Mouse (Mus musculus) CH12.LX (cell line): ENCODE measurements around the gene Eif4ebp2. TPM values are rescaled to one million over a fixed set of nuclear protein-coding genes. Genes with fewer than 3 reads are reported as not detected.

ENCODE experiments used
- DNase-seq: peaks from one replicate; pipeline ENCODE4 v3.0.0-alpha.2; 2013; ENCODE audit errors: extremely low read depth
- H3K27ac ChIP-seq: 2 replicates; pipeline ENCODE4 v1.5.1; 2012; ENCODE audit warnings: low read depth, mild to moderate bottlenecking, control low read depth, moderate library complexity; ENCODE audit not compliant: insufficient read depth
- H3K27me3 ChIP-seq: replicated peaks from 2 replicates; pipeline ENCODE3; 2012; ENCODE audit warnings: inconsistent platforms
- H3K36me3 ChIP-seq, 2 experiments: replicated peaks in 1 of 2; 2 replicates each; pipeline versions ENCODE3 to v1.6.1; 2012; ENCODE audit warnings: inconsistent platforms in 1 of 2, low read length in 1 of 2, mild to moderate bottlenecking in 1 of 2, mixed read lengths in 1 of 2, moderate library complexity in 1 of 2; ENCODE audit not compliant: control insufficient read depth in 1 of 2, insufficient read depth in 1 of 2
- H3K4me1 ChIP-seq, 2 experiments: 2 replicates each; pipeline ENCODE4 v1.6.1; 2012; ENCODE audit warnings: inconsistent platforms in 1 of 2, moderate library complexity in 1 of 2; ENCODE audit not compliant: insufficient read depth in 2 of 2, control insufficient read depth in 1 of 2
- H3K4me2 ChIP-seq: 2 replicates; pipeline ENCODE4 v1.6.1; 2012; ENCODE audit warnings: low read depth, mild to moderate bottlenecking, control low read depth; ENCODE audit not compliant: poor library complexity, insufficient read depth, severe bottlenecking
- H3K4me3 ChIP-seq, 3 experiments: fragments of 150-350 bp in 1 of 3; sonication (generic) in 1 of 3; replicated peaks in 1 of 3; 2 replicates each; pipeline versions ENCODE3 to v1.5.1; 2011 to 2012; ENCODE audit warnings: low read depth in 2 of 3, low read length in 2 of 3, mild to moderate bottlenecking in 2 of 3, moderate library complexity in 2 of 3, control low read depth in 1 of 3, improper control_type of control experiment in 1 of 3, inconsistent platforms in 1 of 3, mixed read lengths in 1 of 3; ENCODE audit not compliant: poor library complexity in 1 of 3
- H3K79me2 ChIP-seq: replicated peaks from 2 replicates; pipeline ENCODE4 v1.6.1; 2012; ENCODE audit warnings: mild to moderate bottlenecking, moderate library complexity; ENCODE audit not compliant: control insufficient read depth, poor library complexity, insufficient read depth, severe bottlenecking; ENCODE audit errors: extremely low read depth
- H3K9ac ChIP-seq: 2 replicates; pipeline ENCODE4 v1.6.1; 2012; ENCODE audit warnings: low read depth, mild to moderate bottlenecking, control low read depth, moderate library complexity; ENCODE audit not compliant: insufficient read depth
- H3K9me3 ChIP-seq: replicated peaks from 2 replicates; pipeline ENCODE3; 2012; ENCODE audit warnings: low read length, inconsistent platforms, mixed read lengths
- BHLHE40 ChIP-seq: IDR thresholded peaks from 2 replicates; pipeline ENCODE4 v1.6.1; 2011; ENCODE audit warnings: mild to moderate bottlenecking, low read depth, low read length, improper control_type of control experiment
- CHD1 ChIP-seq: IDR thresholded peaks from 2 replicates; pipeline ENCODE4 v1.6.1; 2012; ENCODE audit warnings: low read depth, low read length, improper control_type of control experiment, inconsistent platforms
- CHD2 ChIP-seq: IDR thresholded peaks from 2 replicates; pipeline ENCODE4 v1.6.1; 2011; ENCODE audit warnings: low read length, improper control_type of control experiment
- CTCF ChIP-seq, 2 experiments: IDR thresholded peaks in 1 of 2; conservative IDR thresholded peaks in 1 of 2; 2 replicates each; pipeline ENCODE4 v1.5.1; 2011 to 2012; ENCODE audit warnings: low read depth in 2 of 2, low read length in 2 of 2, improper control_type of control experiment in 1 of 2, inconsistent platforms in 1 of 2, mild to moderate bottlenecking in 1 of 2, moderate library complexity in 1 of 2
- HCFC1 ChIP-seq: IDR thresholded peaks from 2 replicates; pipeline ENCODE4 v1.6.1; 2012; ENCODE audit warnings: low read depth, mild to moderate bottlenecking, inconsistent platforms, low read length, improper control_type of control experiment
- IRF4 ChIP-seq: IDR thresholded peaks from 2 replicates; pipeline ENCODE4 v1.6.1; 2014; ENCODE audit warnings: low read depth, mild to moderate bottlenecking, inconsistent platforms, low read length, improper control_type of control experiment
- JUN ChIP-seq: IDR thresholded peaks from 2 replicates; pipeline ENCODE4 v1.6.1; 2011; ENCODE audit warnings: low read depth, mild to moderate bottlenecking, low read length, improper control_type of control experiment, moderate library complexity; ENCODE audit not compliant: insufficient read depth
- KAT2A ChIP-seq: IDR thresholded peaks from 2 replicates; pipeline ENCODE4 v1.6.1; 2012; ENCODE audit warnings: low read length, improper control_type of control experiment, inconsistent platforms; ENCODE audit not compliant: insufficient replicate concordance
- MAFK ChIP-seq: IDR thresholded peaks from 2 replicates; pipeline ENCODE4 v1.6.1; 2011; ENCODE audit warnings: low read length, improper control_type of control experiment; ENCODE audit not compliant: insufficient replicate concordance
- MAZ ChIP-seq: IDR thresholded peaks from 2 replicates; pipeline ENCODE4 v1.6.1; 2012; ENCODE audit warnings: low read depth, mild to moderate bottlenecking, inconsistent platforms, low read length, improper control_type of control experiment, moderate library complexity
- MEF2A ChIP-seq: IDR thresholded peaks from 2 replicates; pipeline ENCODE4 v1.6.1; 2014; ENCODE audit warnings: low read depth, mild to moderate bottlenecking, inconsistent platforms, low read length, improper control_type of control experiment, borderline replicate concordance
- NRF1 ChIP-seq: IDR thresholded peaks from 2 replicates; pipeline ENCODE4 v1.6.1; 2014; ENCODE audit warnings: low read depth, mild to moderate bottlenecking, inconsistent platforms, low read length, improper control_type of control experiment, moderate library complexity
- PAX5 ChIP-seq: IDR thresholded peaks from 2 replicates; pipeline ENCODE4 v1.6.1; 2012; ENCODE audit warnings: low read length, inconsistent platforms, mixed read lengths
- POLR2A ChIP-seq: IDR thresholded peaks from 2 replicates; pipeline ENCODE4 v1.6.1; 2011; ENCODE audit warnings: low read depth, mild to moderate bottlenecking, improper control_type of control experiment, low read length
- POLR2AphosphoS2 ChIP-seq: IDR thresholded peaks from 2 replicates; pipeline ENCODE4 v1.6.1; 2011; ENCODE audit warnings: low read depth, low read length, improper control_type of control experiment
- SIN3A ChIP-seq: IDR thresholded peaks from 2 replicates; pipeline ENCODE4 v1.6.1; 2012; ENCODE audit warnings: low read length, improper control_type of control experiment, inconsistent platforms
- SMC3 ChIP-seq: IDR thresholded peaks from 2 replicates; pipeline ENCODE4 v1.6.1; 2011; ENCODE audit warnings: low read depth, low read length, improper control_type of control experiment
- TBP ChIP-seq: conservative IDR thresholded peaks from 2 replicates; pipeline ENCODE4 v1.6.1; 2011; ENCODE audit warnings: low read depth, low read length, improper control_type of control experiment
- TCF12 ChIP-seq: IDR thresholded peaks from 2 replicates; pipeline ENCODE4 v1.6.1; 2014; ENCODE audit warnings: low read depth, mild to moderate bottlenecking, inconsistent platforms, low read length, improper control_type of control experiment
- dilution Hi-C: fragments of 300-500 bp; cut with MboI; formaldehyde crosslinking; loops from 2 replicates; pipeline ENCODE4 v1.14.3; 2020; ENCODE audit warnings: low sequenced_read_pairs; ENCODE audit not compliant: extremely low pct_unique_long_range_greater_than_20kb, extremely low pct_ligation_motif_present
- in situ Hi-C: fragments of 300-500 bp; cut with MboI; formaldehyde crosslinking; loops from 3 replicates; pipeline ENCODE4 v1.14.3; 2019; ENCODE audit warnings: low sequenced_read_pairs, low pct_ligation_motif_present, low pct_unique_long_range_greater_than_20kb, mixed read lengths
- polyA plus RNA-seq: library from polyadenylated mRNA; unstranded; fragments of >175 nt; gene quantifications from 2 replicates; pipeline ENCODE4 v1.2.1, GENCODE M21; 2012; ENCODE audit warnings: low read depth; ENCODE audit not compliant: insufficient read length
- total RNA-seq, 2 experiments: library from RNA; depleted of rRNA; stranded (reverse); fragments of 300-350 nt in 1 of 2; fragments of >200 nt in 1 of 2; gene quantifications; 2 replicates each; pipeline ENCODE4 v1.2.3; 2012 to 2014

Gene Eif4ebp2
- total and polyA plus RNA-seq, 3 experiments, result 7.5 to 73.2 (median 16.4) TPM

- Histone ChIP-seq H3K27me3 (no peaks in the 10 kb centered on the region), H3K4me3 (no peak overlapping the region)
- TF ChIP-seq TCF12 (no peak), CHD2 (no peak), NRF1 (no peak), POLR2A (no peak), KAT2A (no peak), PAX5 (no peak), HCFC1 (no peak), IRF4 (no peak), CTCF (conservative IDR thresholded peaks at IDR 0.05 in 1 of 2, IDR thresholded peaks at IDR 0.05 in 1 of 2; ENCODE audit: low read depth in 2 of 2, low read length in 2 of 2) (no peak), TBP (no peak), JUN (no peak), MEF2A (no peak), CHD1 (no peak), BHLHE40 (no peak), MAFK (no peak), MAZ (no peak), SIN3A (no peak), SMC3 (no peak)
- TF ChIP-seq, all 38 proteins: peak for 0
- peaks cover 0 to 9% of the 10 kb centered on the region in 2 experiments; a peak in 2 of 4 replicates for H3K4me1 ChIP-seq
- H3K36me3 ChIP-seq, result peaks cover 0 to 49% of the 10 kb centered on the region in 2 experiments
- H3K9ac ChIP-seq, result no peak overlapping the region
- dilution Hi-C loops (no loop called here), in situ Hi-C loops (no loop called here)
- DNase-seq, result no peak
- no peaks in the 10 kb centered on the region for H3K9me3 ChIP-seq
- H3K4me2 ChIP-seq, result no peak overlapping the region
- H3K79me2 ChIP-seq, result no peaks in the 10 kb centered on the region
- no peak overlapping the region for H3K27ac ChIP-seq
These were observed 34.3 kb upstream of the Eif4ebp2 start for GRCm38 (mm10) chr10:61486551-61487339.

GRCm38 (mm10) chr10:61484801-61485200 lies 32.3 kb upstream of the Eif4ebp2 start:
- TF ChIP-seq IRF4, result no peak
- TF ChIP-seq POLR2AphosphoS2, result no peak
- TF ChIP-seq PAX5, result no peak
- TF ChIP-seq, all 38 proteins: peak for 0
- H3K9me3 ChIP-seq, result no peaks in the 10 kb centered on the region

More at GRCm38 (mm10) chr10:61484801-61485200, 32.3 kb upstream of the Eif4ebp2 start:
- in situ Hi-C loops, result no loop called here
- no peak for DNase-seq
- Histone ChIP-seq H3K79me2 (no peaks in the 10 kb centered on the region), H3K9ac (no peak overlapping the region), H3K36me3 (peaks cover 0 to 48% of the 10 kb centered on the region in 2 experiments), H3K4me1 (peaks cover 0 to 24% of the 10 kb centered on the region in 2 experiments; a peak in 2 of 4 replicates), H3K4me2 (no peak overlapping the region), H3K4me3 (no peak overlapping the region), H3K27ac (no peak overlapping the region), H3K27me3 (no peaks in the 10 kb centered on the region)
- dilution Hi-C loops, result no loop called here
